Mouse (Mus musculus) forebrain, postnatal 0 days (tissue): ENCODE measurements around the gene Ppp1r1b. TPM values are rescaled to one million over a fixed set of nuclear protein-coding genes. Genes with fewer than 3 reads are reported as not detected.

Experiments used
- ATAC-seq: fragments of 200-750 bp; cut with Nextera tagmentation; 2 replicates; pipeline ENCODE4 v1.8.0; 2017; ENCODE audit warnings: mild to moderate bottlenecking, moderate library complexity
- DNase-seq: peaks from one replicate; pipeline ENCODE4 v3.0.0-alpha.2; 2015
- H3K27ac ChIP-seq: fragments of 300-500 bp; sonication (generic); 2 replicates; pipeline ENCODE4 v1.5.1; 2014; ENCODE audit warnings: low read depth, mild to moderate bottlenecking, antibody characterized with exemption, low read length, moderate library complexity, mixed read lengths
- H3K27me3 ChIP-seq: fragments of 300-500 bp; sonication (generic); 2 replicates; pipeline ENCODE4 v1.6.1; 2014; ENCODE audit warnings: mild to moderate bottlenecking, low read length, mixed read lengths; ENCODE audit not compliant: insufficient read depth
- H3K36me3 ChIP-seq: fragments of 300-500 bp; sonication (generic); 2 replicates; pipeline ENCODE4 v1.6.1; 2014; ENCODE audit warnings: mild to moderate bottlenecking, moderate library complexity; ENCODE audit not compliant: insufficient read depth
- H3K4me1 ChIP-seq: fragments of 300-500 bp; sonication (generic); 2 replicates; pipeline ENCODE4 v1.6.1; 2014; ENCODE audit warnings: antibody characterized with exemption; ENCODE audit not compliant: insufficient read depth
- H3K4me2 ChIP-seq: fragments of 300-500 bp; sonication (generic); 2 replicates; pipeline ENCODE4 v1.6.1; 2014; ENCODE audit warnings: low read depth, mild to moderate bottlenecking, moderate library complexity
- H3K4me3 ChIP-seq: fragments of 300-500 bp; sonication (generic); 2 replicates; pipeline ENCODE4 v1.5.1; 2014; ENCODE audit warnings: low read depth, low read length, mixed read lengths
- H3K9ac ChIP-seq: fragments of 300-500 bp; sonication (generic); 2 replicates; pipeline ENCODE4 v1.6.1; 2014; ENCODE audit warnings: mild to moderate bottlenecking
- H3K9me3 ChIP-seq: fragments of 300-500 bp; sonication (generic); 2 replicates; pipeline ENCODE4 v1.6.1; 2016; ENCODE audit warnings: low read length
- CTCF ChIP-seq: sonication (generic); IDR thresholded peaks from 2 replicates; pipeline ENCODE4 v1.5.1; 2016; ENCODE audit warnings: antibody characterized with exemption, control low read depth, low read depth
- WGBS: fragments of 180-500 bp; shearing (Covaris S2); extraction: QIAGEN DNeasy Blood & Tissue Kit; methylation state at CpG from one replicate; pipeline ENCODE4 v1.1.7; 2014; 5-methylcytosine and 5-hydroxymethylcytosine counted together
- polyA plus RNA-seq: library from polyadenylated mRNA; unstranded; fragments of >200 nt; fragmentation: Nextera tagmentation; extraction: Ambion mirVana; gene quantifications from 2 replicates; pipeline ENCODE4 v1.2.1, GENCODE M21; 2015
- total RNA-seq: library from RNA; depleted of rRNA; stranded (reverse); fragments of >200 nt; gene quantifications from 2 replicates; pipeline ENCODE4 v1.2.3, GENCODE M21; 2014

Gene Ppp1r1b
- total and polyA plus RNA-seq, 2 experiments from 2014 or later, result 19.4 to 91.4 TPM

DNA sequence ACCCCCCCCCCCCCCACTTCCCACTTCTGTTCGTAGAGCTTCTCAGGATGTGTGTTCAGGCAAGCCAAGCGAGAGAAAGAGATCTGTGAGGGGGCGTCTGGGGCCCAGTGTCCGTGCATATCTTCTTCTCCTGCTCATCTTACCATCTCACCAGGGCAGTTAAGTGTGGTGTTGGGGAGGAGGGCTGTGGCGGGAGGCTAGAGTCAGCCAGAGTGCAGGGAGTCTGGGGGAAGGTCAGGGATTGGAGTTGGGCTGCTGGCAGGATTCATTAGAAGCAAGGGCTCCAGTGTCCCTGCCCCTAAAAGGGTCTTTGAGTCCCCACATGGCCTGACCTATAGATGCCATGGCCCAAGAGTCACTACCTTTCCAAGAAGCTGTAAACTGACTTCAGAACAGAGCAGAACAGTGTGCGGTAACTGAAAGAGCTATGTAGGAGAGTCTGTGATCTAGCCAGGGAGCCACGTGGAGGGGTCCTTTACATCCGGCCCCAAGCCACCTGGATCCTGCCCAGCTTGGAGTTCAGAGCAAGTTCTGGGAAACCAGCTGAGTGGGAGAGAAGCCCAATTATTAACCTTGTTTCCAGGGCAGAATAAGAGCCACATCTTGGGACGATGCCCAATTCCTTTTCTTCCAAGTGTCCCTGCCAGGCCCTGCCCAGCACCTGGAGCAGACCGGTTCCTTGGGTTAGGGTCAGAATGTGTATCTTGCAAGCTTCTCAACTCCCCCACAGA, 24.9 kb upstream of the Ppp1r1b start:
- H3K9ac ChIP-seq, result peak overlapping the region; percentile 84; the same call in 1 of the 2 replicates
- H3K27me3 ChIP-seq, result peaks cover 27% of the 10 kb centered on the region
- no peaks in the 10 kb centered on the region for H3K9me3 ChIP-seq
- DNase-seq (no peak), ATAC-seq (no peak)
- H3K4me1 ChIP-seq, result peaks cover 24% of the 10 kb centered on the region; the same call in 1 of the 2 replicates
- H3K36me3 ChIP-seq, result peaks cover 9% of the 10 kb centered on the region
- H3K4me2 ChIP-seq, result peak overlapping the region; percentile 45
- whole genome bisulfite sequencing, result 4% methylated on average over 10 of the region's 10 CpGs
- H3K27ac ChIP-seq, result peak overlapping the region; percentile 69
- no peak overlapping the region for H3K4me3 ChIP-seq
- no peak for TF ChIP-seq CTCF

DNA sequence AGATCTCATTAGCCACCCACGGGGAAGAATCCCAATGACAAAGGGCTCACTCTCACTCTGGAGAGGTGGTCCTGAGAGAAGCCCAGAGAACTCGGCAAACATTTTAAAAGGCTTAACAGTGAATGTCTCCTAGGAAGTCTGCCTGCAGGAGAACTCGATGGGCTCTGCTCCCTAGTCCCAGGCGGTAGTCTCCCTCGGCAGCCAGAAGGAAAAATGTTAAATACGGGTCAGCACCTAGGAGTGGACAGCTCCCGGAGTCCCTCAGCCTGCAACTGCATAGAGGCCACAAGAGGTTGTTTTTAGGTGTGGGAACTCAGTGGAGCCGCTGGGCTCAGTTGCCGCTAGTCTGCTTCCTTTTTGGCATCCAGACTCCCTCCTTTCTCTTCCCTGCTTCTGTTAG, 24.3 kb upstream of the Ppp1r1b start:
- peaks cover 27% of the 10 kb centered on the region for H3K27me3 ChIP-seq

DNA sequence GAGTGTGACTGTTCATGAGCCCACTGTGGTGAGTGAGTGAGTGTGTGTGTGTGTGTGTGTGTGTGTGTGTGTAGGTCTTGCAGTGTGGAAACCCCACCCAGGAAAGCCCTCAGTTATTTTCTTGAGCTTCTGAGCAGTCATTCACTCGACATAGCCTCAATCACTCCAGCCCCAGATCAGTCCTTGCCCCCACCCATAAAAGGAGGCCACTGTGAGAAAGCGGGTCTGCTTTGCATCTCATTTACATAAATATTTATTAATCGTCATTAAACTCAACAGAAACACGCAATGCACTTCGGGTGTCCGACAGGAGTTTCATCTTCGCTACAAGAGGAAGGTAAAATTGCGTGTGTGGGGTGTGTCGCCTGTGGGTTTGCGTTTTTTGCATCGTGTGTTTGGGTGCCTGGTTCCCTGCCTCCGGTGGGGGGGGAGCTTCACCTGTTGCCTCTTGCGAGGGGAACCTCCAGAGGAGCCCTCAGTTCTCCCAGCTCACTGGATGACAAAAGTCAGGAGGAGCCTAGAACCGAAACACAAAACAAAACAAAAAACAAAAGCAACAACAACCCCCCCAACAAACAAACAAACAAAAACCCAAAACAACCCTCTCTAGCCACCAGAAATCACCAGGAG, 22.9 kb upstream of the Ppp1r1b start:
- H3K4me2 ChIP-seq, result peak overlapping the region; percentile 45
- no peak for ATAC-seq
- 4% methylated on average over 14 of the region's 14 CpGs for WGBS

More for the DNA sequence above, 24.3 kb upstream of the Ppp1r1b start:
- Histone ChIP-seq H3K9ac (peak overlapping the region; percentile 84), H3K4me2 (peak overlapping the region; percentile 45), H3K4me1 (peaks cover 18% of the 10 kb centered on the region; the same call in 1 of the 2 replicates), H3K36me3 (peaks cover 9% of the 10 kb centered on the region), H3K4me3 (no peak overlapping the region), H3K9me3 (no peaks in the 10 kb centered on the region), H3K27ac (peak overlapping the region; percentile 69)
- DNase-seq, result no peak
- no peak for TF ChIP-seq CTCF
- no peak for ATAC-seq
- WGBS, result 0% methylated on average over 9 of the region's 9 CpGs

DNA sequence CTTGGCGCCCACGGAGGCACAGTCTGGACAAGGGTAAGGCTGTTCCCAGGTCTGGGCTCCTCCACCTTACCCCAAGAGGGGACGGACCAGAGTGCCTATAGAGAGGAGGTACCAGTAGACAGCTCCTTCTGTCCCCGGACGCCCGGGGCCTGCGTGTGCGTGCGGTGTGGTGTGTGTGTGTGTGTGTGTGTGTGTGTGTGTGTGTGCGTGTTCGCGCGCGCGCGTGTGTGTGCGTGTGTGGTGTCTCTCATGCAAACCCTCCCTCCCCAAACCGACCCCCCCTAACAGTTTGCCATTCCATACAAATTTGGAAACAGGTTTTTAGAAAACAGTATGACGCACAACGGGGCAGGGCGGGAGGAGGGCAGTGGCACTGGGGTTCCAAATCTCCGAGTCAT, 22.4 kb upstream of the Ppp1r1b start:
- Histone ChIP-seq H3K36me3 (peaks cover 9% of the 10 kb centered on the region), H3K4me1 (peaks cover 8% of the 10 kb centered on the region; the same call in 1 of the 2 replicates), H3K27ac (peak overlapping the region; percentile 95), H3K4me3 (peak overlapping the region; percentile 54), H3K4me2 (peak overlapping the region; percentile 45), H3K9me3 (no peaks in the 10 kb centered on the region), H3K9ac (peak overlapping the region; percentile 84), H3K27me3 (peaks cover 28% of the 10 kb centered on the region)
- TF ChIP-seq CTCF, result no peak
- ATAC-seq (no peak), DNase-seq (no peak)
- under 1% methylated on average over 22 of the region's 22 CpGs for WGBS

More for the DNA sequence above, 22.9 kb upstream of the Ppp1r1b start:
- no peak for DNase-seq
- H3K4me3 ChIP-seq, result peak overlapping the region; percentile 54
- TF ChIP-seq CTCF, result no peak
- H3K4me1 ChIP-seq, result peaks cover 8% of the 10 kb centered on the region; the same call in 1 of the 2 replicates
- peaks cover 28% of the 10 kb centered on the region for H3K27me3 ChIP-seq
- no peaks in the 10 kb centered on the region for H3K9me3 ChIP-seq
- peak overlapping the region; percentile 95 for H3K27ac ChIP-seq
- H3K9ac ChIP-seq, result peak overlapping the region; percentile 84
- H3K36me3 ChIP-seq, result peaks cover 9% of the 10 kb centered on the region

DNA sequence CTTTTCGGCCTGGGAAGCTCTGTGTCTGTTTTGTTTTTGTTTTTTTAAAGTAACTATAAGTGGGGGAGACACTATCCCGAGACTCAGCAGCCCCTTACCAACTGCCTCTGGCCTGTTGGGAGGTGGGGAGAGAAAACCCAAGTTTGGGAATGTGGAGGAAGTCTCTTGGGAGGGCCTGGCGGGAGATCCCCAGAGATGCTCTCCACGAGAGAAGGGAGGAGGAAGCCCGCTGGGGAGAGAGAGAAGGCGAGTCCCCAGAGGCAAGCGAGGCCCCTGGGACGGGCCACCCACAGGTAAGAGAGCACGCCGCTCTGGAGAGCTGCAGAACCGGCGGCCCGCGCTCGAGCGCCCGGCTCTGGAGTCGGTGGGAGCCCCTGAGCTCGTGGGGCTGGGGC, 21.5 kb upstream of the Ppp1r1b start:
- peak overlapping the region; percentile 84 for H3K9ac ChIP-seq
- H3K27ac ChIP-seq, result peak overlapping the region; percentile 95
- H3K9me3 ChIP-seq, result no peaks in the 10 kb centered on the region
- peak overlapping the region; percentile 54 for H3K4me3 ChIP-seq
- 6% methylated on average over 19 of the region's 19 CpGs for WGBS
- DNase-seq (no peak), ATAC-seq (no peak)
- no peak for TF ChIP-seq CTCF
- H3K27me3 ChIP-seq, result peaks cover 31% of the 10 kb centered on the region
- H3K36me3 ChIP-seq, result peaks cover 9% of the 10 kb centered on the region
- H3K4me2 ChIP-seq, result peak overlapping the region; percentile 45
- peaks cover 4% of the 10 kb centered on the region; the same call in 1 of the 2 replicates for H3K4me1 ChIP-seq

DNA sequence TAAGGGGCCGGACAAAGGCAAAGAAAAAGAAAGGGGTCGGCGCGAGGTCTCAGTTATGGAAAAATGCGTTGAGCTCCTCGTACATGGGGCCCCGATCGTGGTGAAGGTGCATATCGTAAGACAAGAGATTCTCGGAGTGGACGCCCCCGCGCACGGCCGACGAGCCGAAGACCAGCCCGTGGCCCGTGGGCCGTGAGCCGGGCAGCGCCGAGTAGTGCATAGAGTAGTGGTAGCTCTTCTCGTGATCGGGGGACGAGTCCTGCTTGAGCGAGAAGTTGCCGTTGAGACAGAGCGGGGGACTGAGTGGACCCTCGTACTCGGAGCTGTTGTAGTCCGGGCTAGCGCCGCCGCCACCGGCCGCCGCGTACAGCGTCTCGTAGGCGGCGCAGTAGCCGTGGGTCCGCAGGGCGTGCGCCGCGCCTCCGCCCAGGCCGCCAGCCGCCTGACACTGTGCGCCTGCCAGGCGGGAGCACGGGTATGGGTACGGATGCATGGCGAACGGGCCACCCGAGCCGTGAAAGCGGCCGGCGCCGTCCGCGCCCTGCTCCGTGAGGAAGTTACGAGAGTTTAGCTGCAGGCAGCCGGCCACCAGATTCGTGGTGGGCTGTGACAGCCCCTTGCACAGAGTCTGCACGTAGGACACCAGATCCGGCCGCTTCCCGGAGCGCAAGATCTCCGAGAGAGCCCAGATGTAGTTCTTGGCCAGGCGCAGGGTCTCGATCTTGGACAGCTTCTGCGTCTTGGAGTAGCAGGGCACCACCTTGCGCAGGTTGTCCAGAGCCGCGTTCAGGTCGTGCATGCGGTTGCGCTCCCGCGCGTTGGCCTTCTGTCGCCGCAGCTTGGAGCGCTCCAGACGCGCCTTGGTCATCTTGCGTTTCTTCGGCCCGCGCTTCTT, 20.8 kb upstream of the Ppp1r1b start:
- H3K36me3 ChIP-seq, result peaks cover 9% of the 10 kb centered on the region
- H3K4me1 ChIP-seq, result peaks cover 3% of the 10 kb centered on the region; the same call in 1 of the 2 replicates
- TF ChIP-seq CTCF, result no peak
- DNase-seq (peak; percentile 66), ATAC-seq (no peak)
- H3K27ac ChIP-seq, result peak overlapping the region; percentile 95
- peak overlapping the region; percentile 54 for H3K4me3 ChIP-seq
- H3K9ac ChIP-seq, result peak overlapping the region; percentile 84
- WGBS, result 3% methylated on average over 97 of the region's 97 CpGs
- H3K27me3 ChIP-seq, result peaks cover 31% of the 10 kb centered on the region
- peak overlapping the region; percentile 45 for H3K4me2 ChIP-seq
- no peaks in the 10 kb centered on the region for H3K9me3 ChIP-seq
